Mouse (Mus musculus): ENCODE data around the gene Kcnk18.

- TF ChIP-seq CTCF (IDR thresholded peaks at IDR 0.05; ENCODE audit: extremely low read depth, insufficient read length, insufficient replicate concordance, low read depth, low read length) (no peak), POLR2A (IDR thresholded peaks at IDR 0.05; ENCODE audit: low read depth, low read length) (no peak)
These were observed 42.6 kb downstream of the Kcnk18 start for GRCm38 (mm10) chr19:59261604-59262003.

All from small intestine, adult 2 months (tissue).